Mouse (Mus musculus): Measurements from ENCODE around the gene Hist3h2ba. TPM values are rescaled to one million over a fixed set of nuclear protein-coding genes. Genes with fewer than 3 reads are reported as not detected.
A peak's percentile ranks its signal among the peaks of the same experiment; 100 is the strongest.
"Not testable (repeated sequence)": the region's sequence is repeated elsewhere in the genome, so short reads cannot be mapped to it uniquely, and the experiment has no call there.

The Hist3h2ba gene
- total RNA-seq, 2 experiments from 2014 or later: 82.1 to 87.0 TPM

GRCm38 (mm10) chr11:58938322-58939087, 10.2 kb upstream of the Hist3h2ba start, which contains the start of gene Rnf187:
TSS of gene Rnf187 (minus strand) at chr11:58938916.
- DNase-seq (ENCODE audit: low spot score in 2 of 2): peak; percentile 88 to 93

GRCm38 (mm10) chr11:58939088-58939439, 9.7 kb upstream of the Hist3h2ba start:
- DNase-seq (ENCODE audit: low spot score in 2 of 2): no peak

GRCm38 (mm10) chr11:58944136-58944535, 4.6 kb upstream of the Hist3h2ba start:
- DNase-seq (ENCODE audit: low spot score in 2 of 2): no peak

- no peak for DNase-seq (ENCODE audit: low spot score in 2 of 2)
Observed at GRCm38 (mm10) chr11:58947306-58947705, 1.4 kb upstream of the Hist3h2ba start.

- DNase-seq (ENCODE audit: low spot score in 2 of 2): peak; percentile 56 to 78
Observed at GRCm38 (mm10) chr11:58947798-58948528, 757 bp upstream of the Hist3h2ba start.

- DNase-seq (ENCODE audit: low spot score in 2 of 2): peak; percentile 57 to 84
Observed at GRCm38 (mm10) chr11:58949480-58950431, 1.0 kb downstream of the Hist3h2ba start.

DNA sequence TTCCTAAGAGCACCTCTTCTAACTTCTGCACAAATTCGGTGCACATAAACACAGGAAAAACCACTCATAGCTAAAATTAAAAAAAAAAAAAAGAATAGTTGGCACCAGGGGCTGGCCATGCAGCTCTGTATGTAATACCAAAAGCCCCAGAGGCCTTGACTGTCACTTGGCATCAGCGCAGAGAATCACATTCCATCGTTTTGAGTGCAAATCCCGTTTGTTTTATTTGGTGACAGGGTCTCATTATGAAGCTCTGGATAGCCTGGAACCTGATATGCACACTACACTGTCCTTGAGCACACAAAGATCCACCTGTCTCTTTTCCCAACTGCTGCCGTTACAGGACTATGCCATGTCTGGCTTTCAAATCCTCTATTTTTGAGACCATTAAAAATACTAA, 2.5 kb downstream of the Hist3h2ba start:
- no peak for DNase-seq (ENCODE audit: low spot score in 2 of 2)

DNA sequence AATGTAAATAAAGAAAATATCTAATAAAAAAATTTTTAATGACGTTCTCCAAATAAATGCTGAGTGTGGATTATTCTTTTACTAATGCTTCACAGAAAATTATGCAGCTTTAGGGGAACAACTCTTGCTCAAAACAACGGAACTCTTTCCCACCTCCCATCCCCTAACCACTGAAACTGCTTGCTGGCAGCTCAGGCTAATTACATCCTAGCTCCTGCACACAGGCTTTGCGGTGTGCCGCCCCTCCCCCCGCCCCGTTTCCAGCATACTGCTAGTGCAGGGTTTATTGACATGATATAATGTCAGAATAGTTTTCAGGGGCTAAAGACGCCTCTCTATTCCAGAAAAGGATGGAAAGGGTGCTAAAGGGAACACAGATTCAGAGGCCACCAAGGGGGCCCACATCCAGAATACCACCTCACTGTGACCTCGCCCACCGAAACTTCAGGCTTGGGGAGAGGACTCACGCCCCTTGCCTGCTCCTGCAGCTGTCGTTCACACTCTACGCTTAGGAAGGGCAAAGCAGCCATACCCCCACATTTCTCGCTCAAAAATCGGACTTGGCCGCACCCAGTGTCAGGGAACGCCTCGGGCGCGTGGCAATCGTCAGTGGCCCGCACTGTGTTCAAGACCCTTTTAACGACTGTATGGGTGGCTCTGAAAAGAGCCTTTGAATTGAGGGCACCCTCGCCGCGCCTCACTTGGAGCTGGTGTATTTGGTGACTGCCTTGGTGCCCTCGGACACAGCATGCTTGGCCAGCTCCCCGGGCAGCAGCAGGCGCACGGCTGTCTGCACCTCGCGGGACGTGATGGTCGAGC, 4.8 kb downstream of the Hist3h2ba start:
- peak in 1 of 2 experiments; percentile 30 for DNase-seq (ENCODE audit: low spot score in 2 of 2)

DNA sequence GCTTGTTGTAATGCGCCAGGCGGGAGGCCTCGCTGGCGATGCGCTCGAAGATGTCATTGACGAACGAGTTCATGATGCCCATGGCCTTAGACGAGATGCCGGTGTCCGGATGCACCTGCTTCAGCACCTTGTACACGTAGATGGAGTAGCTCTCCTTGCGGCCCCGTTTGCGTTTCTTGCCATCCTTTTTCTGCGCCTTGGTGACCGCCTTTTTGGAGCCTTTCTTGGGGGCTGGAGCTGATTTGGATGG, 5.4 kb downstream of the Hist3h2ba start:
- DNase-seq (ENCODE audit: low spot score in 2 of 2): not testable (repeated sequence)

DNA sequence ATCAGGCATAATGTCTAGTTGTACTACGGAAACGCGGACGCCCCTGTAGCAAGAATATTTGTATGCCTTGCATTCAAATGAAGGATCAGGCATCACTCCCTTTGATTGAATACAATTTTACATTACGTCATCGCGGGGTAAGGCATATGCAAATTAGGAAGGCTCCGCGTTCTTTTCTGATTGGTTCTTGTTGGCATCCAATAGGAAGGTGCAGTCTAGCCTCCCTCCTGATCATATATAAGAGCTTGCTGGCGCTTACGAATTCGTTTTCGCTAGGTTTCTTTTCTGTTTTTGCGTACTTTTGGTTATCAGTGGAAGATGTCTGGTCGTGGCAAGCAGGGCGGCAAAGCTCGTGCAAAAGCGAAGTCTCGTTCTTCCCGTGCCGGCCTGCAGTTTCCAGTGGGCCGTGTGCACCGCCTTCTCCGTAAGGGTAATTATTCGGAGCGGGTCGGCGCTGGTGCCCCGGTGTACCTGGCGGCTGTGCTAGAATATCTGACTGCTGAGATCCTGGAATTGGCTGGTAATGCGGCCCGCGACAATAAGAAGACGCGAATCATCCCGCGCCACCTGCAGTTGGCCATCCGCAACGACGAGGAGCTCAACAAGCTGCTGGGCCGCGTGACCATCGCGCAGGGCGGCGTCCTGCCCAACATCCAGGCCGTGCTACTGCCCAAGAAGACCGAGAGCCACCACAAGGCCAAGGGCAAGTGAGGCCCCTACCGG, 5.9 kb downstream of the Hist3h2ba start, which contains the start of the genes Hist3h2a and Trim17:
Gene Hist3h2a (plus strand): TSS at position 266 of the 723 bp plus-strand sequence.
Gene Trim17 (plus strand): TSS at position 266 of the 723 bp plus-strand sequence.
- DNase-seq (ENCODE audit: low spot score in 2 of 2): peak; percentile 89 to 98

- DNase-seq (ENCODE audit: low spot score in 2 of 2): peak in 1 of 2 experiments; percentile 33
Observed at GRCm38 (mm10) chr11:58955143-58955867, 6.6 kb downstream of the Hist3h2ba start.

DNA sequence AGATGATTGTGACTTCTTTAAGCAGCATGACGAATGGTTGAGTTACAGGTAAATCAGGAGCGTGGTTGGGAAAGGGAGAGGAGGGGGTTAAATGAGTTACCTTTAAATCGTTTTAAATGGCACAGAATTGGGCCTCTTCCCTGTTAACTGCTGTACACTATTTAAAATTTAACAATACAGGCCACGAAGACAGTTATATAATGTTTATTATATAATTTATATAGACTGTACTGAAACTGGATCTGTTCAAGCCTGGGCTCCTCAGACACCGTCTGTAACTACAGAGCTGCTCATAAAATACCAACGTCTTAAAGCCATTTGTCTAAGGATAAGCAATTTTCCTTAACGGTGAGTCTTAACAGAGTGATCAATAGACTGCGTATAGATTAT, 7.1 kb downstream of the Hist3h2ba start:
- DNase-seq (ENCODE audit: low spot score in 2 of 2): no peak

GRCm38 (mm10) chr11:58957226-58957914, 8.7 kb downstream of the Hist3h2ba start:
- DNase-seq (ENCODE audit: low spot score in 2 of 2): peak in 1 of 2 experiments; percentile 44

DNA sequence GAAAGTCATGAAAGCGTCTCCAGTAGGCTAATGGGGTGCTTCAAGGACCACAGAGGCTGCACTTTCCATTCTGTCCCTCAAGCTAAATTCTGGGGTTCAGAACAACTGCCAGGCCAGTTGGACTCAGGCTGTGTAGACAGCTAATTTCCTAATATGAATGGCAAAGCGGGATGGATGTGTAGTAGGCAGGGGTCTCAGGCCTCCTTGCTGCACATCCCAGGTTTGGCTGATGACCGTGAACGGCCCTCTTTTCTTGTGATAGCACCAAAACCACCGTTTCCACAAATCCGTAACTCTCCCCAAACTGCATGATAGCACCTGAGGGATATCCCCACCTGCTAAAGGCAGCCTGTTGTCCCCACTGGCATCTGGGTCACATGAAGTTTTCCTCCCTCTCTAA, 9.8 kb downstream of the Hist3h2ba start:
- no peak for DNase-seq (ENCODE audit: low spot score in 2 of 2)

DNA sequence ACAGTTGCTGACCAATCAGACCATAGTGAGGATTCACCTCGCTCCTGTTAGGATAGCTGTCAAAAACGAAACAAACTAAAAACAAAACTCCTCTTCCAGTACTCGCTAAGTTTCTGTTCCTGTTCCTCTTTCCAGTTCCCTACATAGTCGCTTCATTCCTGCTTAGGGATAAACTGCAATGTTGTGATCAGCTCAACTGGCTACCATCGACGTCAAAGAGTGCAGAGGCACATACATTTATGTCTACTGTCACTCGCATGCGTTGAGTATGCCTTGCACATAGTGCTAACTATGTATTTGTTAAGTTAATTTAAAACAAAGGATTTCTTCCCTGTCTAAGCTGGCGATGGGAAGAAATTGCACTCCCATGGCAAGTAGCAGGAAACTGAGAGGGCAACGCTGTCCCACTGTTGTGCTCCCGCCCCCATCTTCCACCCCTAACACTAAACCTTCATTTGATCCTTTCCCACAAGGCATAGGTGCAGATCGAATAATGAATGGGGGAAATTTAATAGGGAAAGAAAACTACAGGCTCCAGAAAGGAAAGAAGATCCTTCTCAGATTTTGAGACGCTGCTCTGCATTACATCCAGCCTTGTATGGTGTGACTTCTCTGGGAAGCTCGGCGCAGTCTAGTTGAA, 10.6 kb downstream of the Hist3h2ba start:
- no peak for DNase-seq (ENCODE audit: low spot score in 2 of 2)

DNA sequence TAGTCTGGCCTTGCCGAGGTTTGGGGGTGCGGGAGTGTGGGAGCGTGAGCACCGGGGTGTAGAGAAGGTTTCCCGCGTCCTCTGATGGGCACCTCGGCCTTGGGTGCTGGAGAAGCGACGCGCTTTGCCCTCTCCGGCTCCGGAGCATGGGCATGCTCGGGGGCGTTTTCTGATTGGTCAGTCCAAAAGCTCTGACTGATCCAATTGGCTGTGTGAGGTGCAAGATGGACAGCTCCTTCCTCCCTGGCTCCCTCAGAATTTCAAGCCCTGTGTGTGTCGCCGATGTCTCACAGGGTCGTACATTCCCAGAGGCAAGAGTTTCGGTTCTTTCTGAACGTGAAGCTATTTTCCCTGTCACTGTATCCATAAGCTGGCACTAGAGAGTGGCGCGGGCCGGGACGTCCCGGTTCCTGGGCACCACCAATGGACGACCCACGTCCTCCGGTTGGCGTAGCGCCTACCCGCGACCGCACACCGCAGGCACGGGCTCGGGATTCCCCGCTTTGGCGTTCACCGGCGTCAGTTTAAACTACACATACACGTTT, 11.3 kb downstream of the Hist3h2ba start:
- DNase-seq (ENCODE audit: low spot score in 2 of 2): peak; percentile 59 to 85

GRCm38 (mm10) chr11:58961364-58962177, 12.9 kb downstream of the Hist3h2ba start:
- no peak for DNase-seq (ENCODE audit: low spot score in 2 of 2)
